Mouse (Mus musculus): ENCODE data around the gene Serpinb1a.

- TF ChIP-seq CTCF (IDR thresholded peaks at IDR 0.05) (no peak), EP300 (IDR thresholded peaks at IDR 0.05) (no peak)
Observed at GRCm38 (mm10) chr13:32821671-32822070, 29.3 kb downstream of the Serpinb1a start.

All from lung, postnatal 0 days (tissue).